Mouse (Mus musculus) mesoderm, embryonic 11.5 days (tissue): ENCODE data around the gene Gcnt2.
"Not testable (repeated sequence)": the region's sequence is repeated elsewhere in the genome, so short reads cannot be mapped to it uniquely, and the experiment has no call there.

Experiments used
- DNase-seq: peaks from one replicate; pipeline ENCODE4 v3.0.0-alpha.2; 2012; ENCODE audit warnings: low read depth, low spot score

Gcnt2 gene

GRCm38 (mm10) chr13:40868844-40869587 is 9.5 kb downstream of the Gcnt2 start:
- DNase-seq = peak; percentile 31

- DNase-seq = no peak
Observed at GRCm38 (mm10) chr13:40874021-40874420, 14.5 kb downstream of the Gcnt2 start.

- no peak for DNase-seq
Observed at GRCm38 (mm10) chr13:40875415-40875814, 15.9 kb downstream of the Gcnt2 start.

- DNase-seq = no peak
Observed at GRCm38 (mm10) chr13:40877589-40877988, 18.0 kb downstream of the Gcnt2 start.

DNA sequence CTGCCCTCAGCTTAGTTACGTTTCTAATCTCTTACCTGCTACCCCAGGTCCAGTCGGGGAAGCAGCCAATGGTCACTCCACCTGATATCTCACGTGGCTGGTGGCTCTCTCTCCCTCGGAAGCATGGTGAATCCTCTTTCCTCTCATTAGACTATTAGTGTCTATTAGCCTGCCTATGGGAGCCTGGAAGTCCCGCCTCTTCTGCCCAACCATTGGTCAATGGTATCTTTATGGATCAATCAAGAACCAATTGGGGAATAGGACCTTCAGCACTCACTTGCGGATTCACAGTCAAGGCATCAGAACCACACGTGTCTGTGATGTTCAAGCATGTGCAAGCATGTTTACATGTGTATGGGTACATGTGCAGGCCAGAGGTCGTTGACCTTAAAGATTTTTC is 21.0 kb downstream of the Gcnt2 start:
- DNase-seq = no peak

DNA sequence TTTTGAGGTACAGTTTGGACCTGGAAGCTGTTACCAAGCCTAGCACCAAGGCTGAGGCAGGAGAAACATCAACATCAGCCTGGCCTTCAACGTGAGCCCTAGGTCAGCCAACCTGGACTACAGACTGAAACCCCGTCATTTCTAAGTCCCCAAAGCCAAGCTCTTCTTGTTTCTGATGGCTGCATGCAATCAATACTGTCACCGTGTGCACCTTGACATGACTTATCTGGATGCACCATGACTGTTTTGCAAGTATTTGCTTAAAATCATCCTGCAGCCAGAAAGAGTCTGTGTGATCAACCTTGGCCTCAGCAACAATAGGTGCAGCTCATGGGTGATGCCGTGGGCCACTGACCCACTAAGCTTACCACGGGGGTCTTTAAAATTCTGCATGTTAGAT is 23.1 kb downstream of the Gcnt2 start:
- DNase-seq = no peak

DNA sequence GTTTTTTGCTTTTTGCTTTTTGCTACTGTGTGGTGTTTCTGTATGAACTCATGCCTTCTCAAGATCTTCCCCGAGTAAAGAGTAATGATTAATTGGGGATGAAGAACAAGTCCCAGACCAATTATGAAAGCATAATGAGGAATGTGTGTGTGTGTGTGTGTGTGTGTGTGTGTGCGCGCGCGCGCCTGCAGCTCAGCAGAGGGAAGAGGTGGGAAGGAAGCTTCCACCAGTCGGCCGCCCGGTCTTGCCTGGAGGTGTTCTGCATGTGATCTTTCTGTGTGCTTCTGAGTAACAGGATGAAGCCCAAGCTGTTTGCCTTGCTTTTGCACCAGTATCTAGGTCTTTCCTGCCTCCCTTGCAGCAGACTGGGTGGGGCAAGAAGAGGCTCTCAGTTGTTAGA is 24.3 kb downstream of the Gcnt2 start:
- DNase-seq = no peak

DNA sequence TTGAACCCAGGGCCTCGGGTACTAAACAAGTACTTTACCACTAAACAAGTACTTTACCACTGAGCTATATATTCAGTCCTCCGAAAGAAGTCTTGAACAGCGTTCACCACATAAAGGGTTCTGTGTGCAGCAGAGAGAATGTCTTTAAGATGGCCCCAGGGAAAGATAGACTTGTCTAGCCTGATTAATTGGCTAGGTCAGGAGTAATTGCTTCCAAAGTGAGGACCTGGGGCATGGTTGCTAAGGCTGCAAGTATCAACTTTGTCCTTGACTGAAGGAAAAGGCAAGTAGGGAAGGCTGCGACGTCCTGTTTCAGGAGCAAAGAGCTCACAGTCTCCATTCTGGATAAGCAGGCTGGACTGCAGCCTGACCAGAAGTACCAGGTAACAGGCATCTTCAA is 25.3 kb downstream of the Gcnt2 start:
- peak; percentile 60 for DNase-seq

- no peak for DNase-seq
Observed at GRCm38 (mm10) chr13:40885935-40886642, 26.5 kb downstream of the Gcnt2 start.

- peak; percentile 51 for DNase-seq
Observed at GRCm38 (mm10) chr13:40886643-40887381, 27.3 kb downstream of the Gcnt2 start.

DNA sequence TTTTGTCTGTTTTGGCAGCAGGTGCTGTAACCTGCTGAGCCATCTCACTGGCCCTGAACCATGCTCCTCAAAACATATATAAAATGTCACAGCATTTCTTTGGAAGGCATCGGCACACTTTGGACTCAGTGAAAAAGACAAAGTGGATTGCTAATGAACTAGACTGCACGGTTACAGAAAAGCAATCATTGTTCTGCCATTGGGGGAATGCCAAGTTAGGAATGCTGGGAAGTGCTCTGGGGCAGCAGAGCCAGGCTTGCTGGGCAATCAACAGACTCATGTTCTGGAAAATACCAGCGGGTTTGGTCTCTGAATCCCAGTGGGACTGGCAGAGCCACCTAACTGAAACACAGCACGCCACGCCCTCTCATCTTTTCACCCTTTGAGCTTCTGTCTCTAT is 31.0 kb downstream of the Gcnt2 start:
- DNase-seq = no peak

DNA sequence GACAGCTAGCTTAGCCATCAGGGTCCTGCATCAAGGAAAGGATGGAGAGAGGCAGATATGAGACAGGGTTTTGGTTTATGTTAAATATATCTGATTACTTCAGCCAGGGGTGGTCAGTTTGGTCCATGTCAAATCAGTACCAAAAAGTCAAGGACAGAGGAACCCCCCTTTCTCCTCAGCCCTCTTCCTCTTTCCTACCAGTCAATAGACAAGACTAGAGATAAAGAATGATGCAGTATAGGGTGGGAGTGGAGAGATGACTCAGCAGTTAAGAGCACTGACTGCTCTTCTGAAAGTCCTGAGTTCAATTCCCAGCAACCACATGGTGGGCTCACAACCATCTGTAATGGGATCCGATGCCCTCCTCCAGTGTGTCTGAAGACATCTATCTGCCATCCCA is 31.8 kb downstream of the Gcnt2 start:
- DNase-seq = not testable (repeated sequence)

GRCm38 (mm10) chr13:40892043-40892442 is 32.5 kb downstream of the Gcnt2 start:
- no peak for DNase-seq

- DNase-seq = no peak
Observed at GRCm38 (mm10) chr13:40892547-40892946, 33.0 kb downstream of the Gcnt2 start.

DNA sequence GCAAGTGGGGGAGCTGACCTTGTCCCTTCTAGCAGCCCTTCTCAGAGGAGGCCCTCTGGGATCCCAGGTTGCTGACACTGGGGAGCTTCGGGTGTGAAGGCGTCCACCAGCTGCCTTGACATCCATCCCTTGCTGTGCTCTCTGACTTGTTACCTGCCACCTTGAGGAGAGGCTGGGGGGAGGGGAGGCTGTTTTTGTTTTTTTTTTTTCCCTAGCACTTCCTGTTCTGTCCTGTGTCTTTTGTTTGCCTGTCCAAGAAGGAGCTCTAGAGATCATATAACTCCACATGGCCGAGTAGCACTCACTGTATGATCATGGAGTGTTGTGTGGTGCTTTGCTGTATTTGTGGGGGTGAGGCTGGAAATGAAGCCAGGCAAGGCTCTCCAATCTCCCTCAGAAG is 34.0 kb downstream of the Gcnt2 start:
- no peak for DNase-seq

- DNase-seq = not testable (repeated sequence)
Observed at GRCm38 (mm10) chr13:40898049-40898690, 38.6 kb downstream of the Gcnt2 start.

DNA sequence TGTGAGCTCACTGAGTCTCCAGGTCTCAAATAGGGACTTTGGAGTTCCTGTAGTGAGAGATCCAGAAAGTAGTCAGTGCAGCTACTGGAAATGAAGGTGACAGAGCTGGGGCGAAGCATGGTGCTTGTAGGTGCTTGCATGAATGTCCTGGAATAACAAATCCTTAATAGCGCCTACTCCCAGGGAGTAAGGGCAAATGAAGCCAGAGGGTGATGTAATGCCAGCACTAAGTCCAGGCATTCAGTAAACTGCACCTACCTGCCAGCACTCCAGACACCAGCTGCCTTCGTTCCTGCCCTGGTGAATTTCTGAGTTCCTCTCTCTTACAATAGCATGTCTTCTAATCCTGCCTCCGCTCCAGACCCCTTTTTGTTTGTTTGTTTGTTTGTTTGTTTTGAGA is 39.1 kb downstream of the Gcnt2 start:
- DNase-seq = no peak

- no peak for DNase-seq
Observed at GRCm38 (mm10) chr13:40899349-40899993, 39.9 kb downstream of the Gcnt2 start.

GRCm38 (mm10) chr13:40899994-40900970 is 40.7 kb downstream of the Gcnt2 start:
- peak; percentile 74 for DNase-seq

GRCm38 (mm10) chr13:40901263-40901662 is 41.7 kb downstream of the Gcnt2 start:
- no peak for DNase-seq
